Mouse (Mus musculus) lung, postnatal 4 days (tissue): ENCODE results near the gene Tmem185b.

ENCODE experiments used
- DNase-seq, 2 experiments: peaks; one replicate each; pipeline ENCODE4 v3.0.0; 2021

The Tmem185b gene

GRCm38 (mm10) chr1:119540836-119541557, 15.0 kb downstream of the Tmem185b start:
- no peak for DNase-seq

- no peak for DNase-seq
Observed at GRCm38 (mm10) chr1:119541570-119541969, 15.6 kb downstream of the Tmem185b start.

DNA sequence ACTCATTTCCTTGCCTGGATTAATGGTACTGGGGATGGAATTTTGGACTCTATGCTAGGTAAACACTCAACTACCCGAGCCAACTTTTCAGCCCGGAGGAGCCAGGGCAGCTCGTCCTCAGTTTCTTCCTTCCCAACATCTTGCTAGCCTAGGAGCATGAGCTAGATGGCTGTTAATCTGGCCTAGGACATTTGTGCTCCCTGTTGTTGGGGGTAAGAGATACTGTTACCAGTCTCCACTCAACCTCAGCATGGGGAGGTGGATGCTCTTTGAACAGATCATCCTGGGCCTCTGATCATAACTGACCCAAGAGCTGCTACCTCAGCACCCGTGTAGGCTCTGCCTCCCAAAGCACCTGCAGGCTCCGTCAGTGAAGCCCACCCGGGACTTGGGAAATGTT, 17.4 kb downstream of the Tmem185b start:
- DNase-seq, result no peak

GRCm38 (mm10) chr1:119544611-119545155, 18.7 kb downstream of the Tmem185b start:
- DNase-seq, result no peak

GRCm38 (mm10) chr1:119545164-119545563, 19.2 kb downstream of the Tmem185b start:
- DNase-seq, result no peak

DNA sequence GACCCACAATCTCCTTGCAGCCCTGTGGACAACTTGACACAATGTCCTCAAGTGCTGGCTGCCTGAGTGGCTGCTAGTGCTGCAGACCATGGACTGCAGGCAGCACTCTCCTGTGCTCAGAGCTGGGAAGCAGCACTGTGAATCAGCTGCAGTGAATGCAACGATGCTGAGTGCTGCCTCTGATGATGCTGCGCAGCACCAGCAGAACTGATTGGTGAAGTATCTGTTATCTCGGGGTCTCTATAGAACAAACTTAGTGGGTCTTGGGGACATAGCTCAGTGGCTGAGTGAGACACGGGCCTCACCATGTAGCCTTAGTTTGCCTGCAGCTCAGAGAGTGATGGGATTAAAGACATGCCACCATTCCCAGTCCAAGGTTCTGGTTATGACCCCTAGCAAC, 19.7 kb downstream of the Tmem185b start:
- DNase-seq, result no peak

GRCm38 (mm10) chr1:119546490-119546889, 20.5 kb downstream of the Tmem185b start:
- peak in 1 of 2 experiments; percentile 56 for DNase-seq

GRCm38 (mm10) chr1:119548668-119549326, 22.8 kb downstream of the Tmem185b start:
- DNase-seq, result peak; percentile 59 to 81

DNA sequence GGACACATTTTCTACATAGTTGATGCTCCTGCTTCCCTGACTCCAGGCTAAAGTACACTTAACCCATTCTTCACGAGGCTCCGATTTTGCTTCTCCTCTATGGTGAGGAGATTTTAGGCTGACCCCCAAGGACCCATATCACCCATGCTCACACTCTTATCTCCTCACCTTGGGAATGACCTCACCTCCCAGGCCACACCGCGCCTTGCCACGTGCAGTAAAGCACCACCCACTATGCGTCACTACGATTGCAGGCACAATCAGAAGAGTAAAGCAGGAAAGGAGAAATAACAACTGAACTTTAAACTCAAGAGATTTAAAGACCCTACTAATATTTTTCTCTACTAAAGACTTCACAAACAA, 23.3 kb downstream of the Tmem185b start:
- no peak for DNase-seq

DNA sequence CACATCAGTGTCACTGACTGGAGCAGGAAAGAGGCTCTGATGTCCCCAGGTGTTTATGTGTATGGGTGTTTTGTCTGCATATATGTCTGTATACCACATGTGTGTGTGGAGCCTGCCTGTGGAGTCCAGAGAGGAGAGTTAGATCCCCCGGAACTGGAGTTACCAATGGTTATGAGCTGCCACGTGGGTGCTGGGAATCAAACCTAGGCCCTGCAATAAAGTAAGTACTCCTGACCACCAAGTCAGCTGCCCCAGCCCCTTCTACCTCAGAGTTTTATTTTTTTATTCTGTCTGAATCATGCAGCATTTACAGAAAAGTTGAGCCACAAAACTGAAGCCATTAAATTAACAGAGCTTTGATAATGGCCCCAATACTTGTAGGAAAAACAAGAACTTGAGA, 24.1 kb downstream of the Tmem185b start:
- DNase-seq, result no peak

DNA sequence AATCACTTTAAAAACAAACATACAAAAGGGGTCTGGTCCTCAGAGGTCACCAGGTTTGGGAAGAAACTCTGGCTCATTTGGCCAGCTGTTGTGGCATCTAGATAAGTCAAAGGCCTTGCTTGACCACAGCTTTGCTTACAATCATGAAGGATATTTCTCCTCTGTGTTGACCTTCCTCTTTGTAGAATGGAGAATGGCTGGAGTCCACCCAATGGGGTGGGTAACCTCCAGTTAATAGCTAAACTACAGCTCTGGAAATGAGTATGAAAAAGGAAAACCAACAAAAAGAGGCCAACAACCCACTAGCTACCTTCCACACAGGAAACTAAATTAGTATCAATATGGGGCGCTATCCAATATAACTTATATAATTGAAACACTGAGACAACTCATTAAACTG, 25.7 kb downstream of the Tmem185b start:
- DNase-seq, result no peak

DNA sequence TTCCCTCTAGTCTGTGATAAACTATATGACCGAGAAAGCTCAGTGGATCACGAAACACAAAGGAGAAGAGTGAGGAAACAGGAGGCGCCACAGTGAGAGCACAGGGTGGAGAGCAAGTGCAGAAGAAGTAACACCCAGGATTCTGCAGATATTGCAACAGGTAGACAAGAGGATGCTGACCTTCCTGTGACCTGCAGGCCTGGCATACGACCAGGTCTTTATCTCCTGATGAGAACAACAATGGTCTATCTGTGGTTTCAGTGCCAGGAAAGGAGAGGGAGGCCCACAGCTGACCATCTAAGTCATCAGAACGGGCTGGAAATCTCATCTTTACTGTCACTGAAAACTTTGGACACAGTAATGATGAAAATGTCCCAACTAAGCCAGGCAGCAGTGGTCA, 29.7 kb downstream of the Tmem185b start:
- no peak for DNase-seq

- DNase-seq, result no peak
Observed at GRCm38 (mm10) chr1:119557641-119558395, 31.9 kb downstream of the Tmem185b start.

- DNase-seq, result no peak
Observed at GRCm38 (mm10) chr1:119565531-119565930, 39.6 kb downstream of the Tmem185b start.

- DNase-seq, result no peak
Observed at GRCm38 (mm10) chr1:119570134-119570533, 44.2 kb downstream of the Tmem185b start.
